Mouse (Mus musculus): ENCODE measurements around the gene Rrp9. TPM values are rescaled to one million over a fixed set of nuclear protein-coding genes. Genes with fewer than 3 reads are reported as not detected.
A peak's percentile ranks its signal among the peaks of the same experiment; 100 is the strongest.
"Not testable (repeated sequence)": the region's sequence is repeated elsewhere in the genome, so short reads cannot be mapped to it uniquely, and the experiment has no call there.

Rrp9 gene
- total RNA-seq, 2 experiments from 2014 or later, result 29.3 to 38.7 TPM

GRCm38 (mm10) chr9:106473081-106473752 lies 2.5 kb upstream of the Rrp9 start:
- DNase-seq (ENCODE audit: low spot score in 2 of 2), result peak; percentile 1 to 2

GRCm38 (mm10) chr9:106473753-106474105 lies 2.0 kb upstream of the Rrp9 start:
- DNase-seq (ENCODE audit: low spot score in 2 of 2), result peak; percentile 1 to 4

GRCm38 (mm10) chr9:106474456-106474855 lies 1.3 kb upstream of the Rrp9 start:
- DNase-seq (ENCODE audit: low spot score in 2 of 2), result peak; percentile 59 to 60

GRCm38 (mm10) chr9:106475046-106475445 lies 717 bp upstream of the Rrp9 start:
- peak; percentile 1 to 2 for DNase-seq (ENCODE audit: low spot score in 2 of 2)

- DNase-seq (ENCODE audit: low spot score in 2 of 2), result peak; percentile 19 to 25
Measured at GRCm38 (mm10) chr9:106476002-106476923, 500 bp downstream of the Rrp9 start.

GRCm38 (mm10) chr9:106476924-106477484 lies 1.2 kb downstream of the Rrp9 start, which contains the start of gene Parp3:
Gene Parp3, minus strand, starts transcription at chr9:106476949.
- DNase-seq (ENCODE audit: low spot score in 2 of 2), result peak; percentile 97 to 99

- peak in 1 of 2 experiments; percentile 1 for DNase-seq (ENCODE audit: low spot score in 2 of 2)
Measured at GRCm38 (mm10) chr9:106477649-106478048, 1.9 kb downstream of the Rrp9 start.

- peak in 1 of 2 experiments; percentile 1 for DNase-seq (ENCODE audit: low spot score in 2 of 2)
Measured at GRCm38 (mm10) chr9:106478101-106478500, 2.3 kb downstream of the Rrp9 start.

- DNase-seq (ENCODE audit: low spot score in 2 of 2), result no peak
Measured at GRCm38 (mm10) chr9:106480541-106480940, 4.8 kb downstream of the Rrp9 start.

- DNase-seq (ENCODE audit: low spot score in 2 of 2), result peak in 1 of 2 experiments; percentile 0
Measured at GRCm38 (mm10) chr9:106481075-106481474, 5.3 kb downstream of the Rrp9 start.

GRCm38 (mm10) chr9:106481676-106482075 lies 5.9 kb downstream of the Rrp9 start:
- no peak for DNase-seq (ENCODE audit: low spot score in 2 of 2)

- no peak for DNase-seq (ENCODE audit: low spot score in 2 of 2)
Measured at GRCm38 (mm10) chr9:106482578-106483115, 6.9 kb downstream of the Rrp9 start.

- DNase-seq (ENCODE audit: low spot score in 2 of 2), result no peak
Measured at GRCm38 (mm10) chr9:106483136-106483535, 7.4 kb downstream of the Rrp9 start.

GRCm38 (mm10) chr9:106483606-106484005 lies 7.8 kb downstream of the Rrp9 start:
- no peak for DNase-seq (ENCODE audit: low spot score in 2 of 2)

- DNase-seq (ENCODE audit: low spot score in 2 of 2), result no peak
Measured at GRCm38 (mm10) chr9:106485076-106485475, 9.3 kb downstream of the Rrp9 start.

GRCm38 (mm10) chr9:106487602-106488001 lies 11.8 kb downstream of the Rrp9 start:
- not testable (repeated sequence) for DNase-seq (ENCODE audit: low spot score in 2 of 2)

- DNase-seq (ENCODE audit: low spot score in 2 of 2), result no peak
Measured at GRCm38 (mm10) chr9:106499667-106500066, 23.9 kb downstream of the Rrp9 start, which contains the start of gene Iqcf1. Gene Iqcf1, plus strand, starts transcription at chr9:106499967.

- DNase-seq (ENCODE audit: low spot score in 2 of 2), result no peak
Measured at GRCm38 (mm10) chr9:106501846-106502245, 26.1 kb downstream of the Rrp9 start.

GRCm38 (mm10) chr9:106504246-106504645 lies 28.5 kb downstream of the Rrp9 start:
- no peak for DNase-seq (ENCODE audit: low spot score in 2 of 2)

- DNase-seq (ENCODE audit: low spot score in 2 of 2), result no peak
Measured at GRCm38 (mm10) chr9:106509356-106509755, 33.6 kb downstream of the Rrp9 start.

GRCm38 (mm10) chr9:106512729-106513450 lies 37.1 kb downstream of the Rrp9 start:
- no peak for DNase-seq (ENCODE audit: low spot score in 2 of 2)

Measured in left cerebral cortex, adult 18-20 months (tissue).